In the genomic region with DNA sequence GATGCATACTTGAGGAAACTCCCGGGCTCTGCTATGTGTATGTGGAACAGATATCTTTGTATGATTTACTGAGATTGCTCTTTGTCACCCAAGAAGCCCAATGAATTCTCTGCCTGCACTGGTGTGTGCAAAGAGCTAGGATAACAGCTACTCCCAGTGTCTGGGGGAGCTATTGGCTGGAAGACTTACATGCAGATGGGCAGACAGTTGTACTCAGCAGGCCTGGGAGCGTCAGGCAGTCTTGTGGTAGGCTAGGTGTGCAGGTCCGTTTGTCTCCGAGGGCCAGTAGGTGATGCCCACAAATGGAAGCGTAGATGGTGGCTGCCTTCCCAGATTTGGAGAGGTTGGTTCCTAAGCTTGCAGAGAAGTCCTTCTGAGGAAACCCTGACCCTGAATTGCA, we compare ENCODE assay signal across 9 mouse cellular contexts. TPM values are rescaled to one million over a fixed set of nuclear protein-coding genes. Genes with fewer than 3 reads are reported as not detected.
A peak's percentile ranks its signal among the peaks of the same experiment; 100 is the strongest.
DNase-seq lines count a peak whose midpoint lies in the region; ATAC-seq and TF ChIP-seq lines count a peak whose summit lies in the region.
"Had no signal": no experiment of that assay in that cellular context is flagged by ENCODE, and none has a peak within 500 bp of the region (broad histone marks: within the 10 kb centered on the region; RNA-seq: fewer than 3 reads in every experiment).

No protein-coding gene starts in this region.

- H3K9me3 ChIP-seq in forebrain, embryonic 13.5 days (replicated peaks): no peaks in the 10 kb centered on the region
- no peaks in the 10 kb centered on the region for H3K9me3 ChIP-seq in midbrain, embryonic 10.5 days (replicated peaks)
- H3K9me3 ChIP-seq: lung, embryonic 15.5 days had no signal

- peak; percentile 10; the same call in 1 of the 2 replicates for ATAC-seq in forebrain, embryonic 13.5 days

- TF ChIP-seq CTCF in brain, embryonic 14.5 days (IDR thresholded peaks at IDR 0.05; ENCODE audit: borderline replicate concordance, extremely low read depth, insufficient read depth, insufficient read length): no peak

- H3K4me3 ChIP-seq in forebrain, embryonic 13.5 days: peak overlapping the region; percentile 76
- H3K4me3 ChIP-seq in midbrain, embryonic 10.5 days: peak overlapping the region; percentile 71

- intact Hi-C loops in heart, postnatal 25 days (cut with DNase I): loop anchor here (10.0 kb wide), 2 partner anchors 99 to 139 kb away; no protein-coding TSS in a partner anchor

- H3K9ac ChIP-seq in forebrain, embryonic 13.5 days: peak overlapping the region; percentile 92
- H3K9ac ChIP-seq: lung, embryonic 15.5 days had no signal

- H3K4me2 ChIP-seq in forebrain, embryonic 13.5 days: peak overlapping the region; percentile 80

- H3K27ac ChIP-seq in forebrain, embryonic 13.5 days: peak overlapping the region; percentile 92
- H3K27ac ChIP-seq in midbrain, embryonic 10.5 days (replicated peaks): peak overlapping the region; percentile 84
- H3K27ac ChIP-seq: lung, embryonic 15.5 days had no signal

- H3K27me3 ChIP-seq in forebrain, embryonic 13.5 days: 0 out of 2 replicates have a peak, but pooled peaks cover 4% of the 10 kb centered on the region
- H3K27me3 ChIP-seq in midbrain, embryonic 10.5 days (ENCODE audit: low read depth, poor library complexity, severe bottlenecking): peaks cover 34% of the 10 kb centered on the region

- DNase-seq in heart, adult 11 months: peak; percentile 68
- no peak for DNase-seq in heart, postnatal 25 days (ENCODE audit: low spot score)
- peak; percentile 74 for DNase-seq in brain, embryonic 14.5 days (ENCODE audit: low read depth)
- peak; percentile 24 for DNase-seq in midbrain, embryonic 10.5 days (ENCODE audit: low spot score)
- no peak for DNase-seq in adrenal gland, postnatal 4 days (ENCODE audit: low spot score in 2 of 2)
- DNase-seq in spleen, postnatal 4 days (ENCODE audit: low spot score in 2 of 2): no peak
- no peak for DNase-seq in urinary bladder, postnatal 10 days (ENCODE audit: low spot score)

- H3K4me1 ChIP-seq in forebrain, embryonic 13.5 days: peaks cover 63% of the 10 kb centered on the region
- peaks cover 60% of the 10 kb centered on the region for H3K4me1 ChIP-seq in midbrain, embryonic 10.5 days

- H3K36me3 ChIP-seq in forebrain, embryonic 13.5 days (ENCODE audit: poor library complexity, severe bottlenecking): no peaks in the 10 kb centered on the region
- no peaks in the 10 kb centered on the region for H3K36me3 ChIP-seq in midbrain, embryonic 10.5 days
- H3K36me3 ChIP-seq: lung, embryonic 15.5 days had no signal

- no peak for TF ChIP-seq POLR2A in brain, embryonic 14.5 days (IDR thresholded peaks at IDR 0.05; ENCODE audit: borderline replicate concordance, extremely low read depth, insufficient read depth, insufficient read length, poor library complexity, severe bottlenecking)

- 67% methylated on average over 5 of the region's 5 CpGs for WGBS in forebrain, embryonic 13.5 days
- 70% methylated on average over 5 of the region's 5 CpGs for WGBS in midbrain, embryonic 10.5 days

RNA-seq across cellular contexts. Expression of gene Tnik, which starts 2.6 kb away (rescaled TPM):
- total RNA-seq in heart, postnatal 25 days (2021): 10 to 100 TPM; 32.2 to 37.1 TPM
- 43.5 and 73.8 TPM in 2 replicates for polyA plus RNA-seq in brain, embryonic 14.5 days (2012; rRNA removed)
- 49.3 and 54.9 TPM in 2 replicates for polyA plus RNA-seq in forebrain, embryonic 13.5 days (2015; fragmentation: Nextera tagmentation; extraction: Ambion mirVana)
- 6.6 and 11.4 TPM in 2 replicates for polyA plus RNA-seq in midbrain, embryonic 10.5 days (2016; fragmentation: Nextera tagmentation; extraction: Ambion mirVana)
- 10 to 100 TPM; 36.9 to 40.8 TPM for total RNA-seq in adrenal gland, postnatal 4 days (2021)

Comparison
In these comparisons a context has a peak if more than half of its experiments do, and no peak if none do; other contexts are left out.
1. DNase-seq: peak in heart, adult 11 months (single experiment), brain, embryonic 14.5 days (single experiment) and midbrain, embryonic 10.5 days (single experiment); none in heart, postnatal 25 days (single experiment), adrenal gland, postnatal 4 days (0 of 2), spleen, postnatal 4 days (0 of 2) and urinary bladder, postnatal 10 days (single experiment).